Mouse (Mus musculus): ENCODE measurements at regions not wholly inside any gene's neighbourhood (a gene's known extent, or its start where the extent isn't known, plus 50 kb on each side); places are given as distances from the start of the nearest gene placed in this dataset.

- TF ChIP-seq CTCF (IDR thresholded peaks at IDR 0.05; ENCODE audit: borderline replicate concordance, insufficient read depth, low read depth, low read length) (no peak), POLR2A (IDR thresholded peaks at IDR 0.05; ENCODE audit: borderline replicate concordance, insufficient read depth, low read length) (no peak)
- H3K27ac ChIP-seq (ENCODE audit: insufficient read depth, low read length) = no peak overlapping the region
- no peak for DNase-seq
- 92% methylated on average over 4 of the region's 4 CpGs for WGBS
- H3K4me3 ChIP-seq (replicated peaks; ENCODE audit: insufficient read depth, low read depth, low read length) = no peak overlapping the region
- H3K4me1 ChIP-seq (ENCODE audit: control insufficient read depth, insufficient read depth, low read length) = no peaks in the 10 kb centered on the region
- H3K27me3 ChIP-seq (ENCODE audit: control insufficient read depth, insufficient read depth, low read length) = no peaks in the 10 kb centered on the region
Measured at GRCm38 (mm10) chr8:103403826-103404225, 618.4 kb upstream of the Cdh11 start.

GRCm38 (mm10) chr8:103405787-103406186, 620.3 kb upstream of the Cdh11 start:
- no peaks in the 10 kb centered on the region for H3K27me3 ChIP-seq (ENCODE audit: control insufficient read depth, insufficient read depth, low read length)
- DNase-seq = no peak
- TF ChIP-seq CTCF (IDR thresholded peaks at IDR 0.05; ENCODE audit: borderline replicate concordance, insufficient read depth, low read depth, low read length) = no peak
- H3K27ac ChIP-seq (ENCODE audit: insufficient read depth, low read length) = no peak overlapping the region
- no peak overlapping the region for H3K4me3 ChIP-seq (replicated peaks; ENCODE audit: insufficient read depth, low read depth, low read length)
- WGBS = 82% methylated on average over 12 of the region's 12 CpGs
- no peaks in the 10 kb centered on the region for H3K4me1 ChIP-seq (ENCODE audit: control insufficient read depth, insufficient read depth, low read length)

GRCm38 (mm10) chr8:103406921-103407320, 621.5 kb upstream of the Cdh11 start:
- 82% methylated on average over 2 of the region's 2 CpGs for WGBS
- Histone ChIP-seq H3K27ac (ENCODE audit: insufficient read depth, low read length) (no peak overlapping the region), H3K27me3 (ENCODE audit: control insufficient read depth, insufficient read depth, low read length) (no peaks in the 10 kb centered on the region), H3K4me3 (replicated peaks; ENCODE audit: insufficient read depth, low read depth, low read length) (no peak overlapping the region), H3K4me1 (ENCODE audit: control insufficient read depth, insufficient read depth, low read length) (no peaks in the 10 kb centered on the region)
- no peak for DNase-seq
- no peak for TF ChIP-seq CTCF (IDR thresholded peaks at IDR 0.05; ENCODE audit: borderline replicate concordance, insufficient read depth, low read depth, low read length)
- no peak for TF ChIP-seq POLR2A (IDR thresholded peaks at IDR 0.05; ENCODE audit: borderline replicate concordance, insufficient read depth, low read length)

DNA sequence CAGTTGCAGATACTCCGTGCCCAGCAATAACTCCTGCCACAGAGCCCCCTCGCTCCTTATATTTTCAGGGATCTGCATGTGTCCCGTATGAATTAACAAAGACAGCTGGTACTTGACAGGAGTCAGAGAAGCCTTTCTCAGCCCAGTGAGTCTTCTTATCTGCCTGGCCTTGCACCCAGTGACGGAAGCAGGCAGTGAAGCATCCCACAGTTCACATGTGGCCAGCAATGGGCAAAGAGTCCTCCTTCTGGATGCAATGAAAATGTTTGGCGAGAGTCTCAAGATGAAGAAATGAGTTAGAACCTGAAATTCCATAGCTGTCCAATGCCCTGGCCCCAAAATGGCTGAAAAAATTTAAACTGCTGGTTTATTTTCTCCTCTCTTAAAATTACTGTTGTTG, 622.2 kb upstream of the Cdh11 start:
- H3K27ac ChIP-seq (ENCODE audit: insufficient read depth, low read length) = no peak overlapping the region
- no peaks in the 10 kb centered on the region for H3K4me1 ChIP-seq (ENCODE audit: control insufficient read depth, insufficient read depth, low read length)
- no peak for DNase-seq
- no peak overlapping the region for H3K4me3 ChIP-seq (replicated peaks; ENCODE audit: insufficient read depth, low read depth, low read length)
- no peak for TF ChIP-seq CTCF (IDR thresholded peaks at IDR 0.05; ENCODE audit: borderline replicate concordance, insufficient read depth, low read depth, low read length)
- WGBS = 47% methylated on average over 5 of the region's 5 CpGs
- H3K27me3 ChIP-seq (ENCODE audit: control insufficient read depth, insufficient read depth, low read length) = no peaks in the 10 kb centered on the region

DNA sequence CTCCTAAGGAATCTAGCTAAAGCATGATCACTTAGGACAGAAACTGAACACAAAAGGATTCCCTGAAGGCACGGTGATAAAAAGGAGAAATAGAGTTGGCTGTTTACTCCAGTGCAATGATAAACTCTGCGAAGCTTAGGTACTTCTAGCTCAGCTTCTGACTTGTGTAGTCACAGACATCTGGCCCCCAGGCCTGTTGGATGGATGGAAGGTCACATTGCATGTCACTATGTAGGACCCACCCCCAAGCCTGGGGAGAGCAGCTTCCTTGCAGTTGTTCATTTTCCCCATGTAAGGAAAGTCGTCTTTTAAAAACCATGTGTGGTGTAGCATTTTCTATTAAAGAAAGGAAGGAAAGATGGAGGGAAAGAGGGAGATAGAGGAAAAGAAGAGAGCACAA, 623.0 kb upstream of the Cdh11 start:
- no peak for DNase-seq
- TF ChIP-seq POLR2A (IDR thresholded peaks at IDR 0.05; ENCODE audit: borderline replicate concordance, insufficient read depth, low read length) (no peak), CTCF (IDR thresholded peaks at IDR 0.05; ENCODE audit: borderline replicate concordance, insufficient read depth, low read depth, low read length) (no peak)
- 92% methylated on average over 3 of the region's 3 CpGs for WGBS
- Histone ChIP-seq H3K27me3 (ENCODE audit: control insufficient read depth, insufficient read depth, low read length) (no peaks in the 10 kb centered on the region), H3K27ac (ENCODE audit: insufficient read depth, low read length) (no peak overlapping the region), H3K4me1 (ENCODE audit: control insufficient read depth, insufficient read depth, low read length) (no peaks in the 10 kb centered on the region), H3K4me3 (replicated peaks; ENCODE audit: insufficient read depth, low read depth, low read length) (no peak overlapping the region)

DNA sequence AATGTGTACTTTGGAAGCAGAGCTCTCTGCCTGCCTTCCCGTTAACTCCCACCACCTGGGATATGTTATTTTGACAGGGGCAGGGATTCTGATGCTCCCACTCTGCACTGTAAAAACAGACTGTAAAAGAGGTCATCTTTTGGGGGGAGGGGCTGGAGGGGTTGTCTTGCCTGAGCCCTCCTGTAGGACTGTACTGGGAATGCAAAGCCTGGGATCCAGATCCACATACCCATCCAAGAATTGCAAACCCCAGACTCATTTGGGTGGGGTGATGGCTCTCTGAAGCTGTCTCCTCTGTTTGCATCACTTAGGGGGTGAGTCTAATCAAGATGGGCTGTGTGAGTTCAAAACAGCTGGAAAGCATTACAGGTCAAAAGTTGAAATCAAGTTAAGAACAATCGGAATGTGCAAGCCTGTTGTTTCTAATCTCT, 623.7 kb upstream of the Cdh11 start:
- no peak for TF ChIP-seq POLR2A (IDR thresholded peaks at IDR 0.05; ENCODE audit: borderline replicate concordance, insufficient read depth, low read length)
- Histone ChIP-seq H3K4me1 (ENCODE audit: control insufficient read depth, insufficient read depth, low read length) (no peaks in the 10 kb centered on the region), H3K27ac (ENCODE audit: insufficient read depth, low read length) (no peak overlapping the region), H3K27me3 (ENCODE audit: control insufficient read depth, insufficient read depth, low read length) (no peaks in the 10 kb centered on the region), H3K4me3 (replicated peaks; ENCODE audit: insufficient read depth, low read depth, low read length) (no peak overlapping the region)
- DNase-seq = no peak
- 92% methylated on average over 2 of the region's 2 CpGs for WGBS

DNA sequence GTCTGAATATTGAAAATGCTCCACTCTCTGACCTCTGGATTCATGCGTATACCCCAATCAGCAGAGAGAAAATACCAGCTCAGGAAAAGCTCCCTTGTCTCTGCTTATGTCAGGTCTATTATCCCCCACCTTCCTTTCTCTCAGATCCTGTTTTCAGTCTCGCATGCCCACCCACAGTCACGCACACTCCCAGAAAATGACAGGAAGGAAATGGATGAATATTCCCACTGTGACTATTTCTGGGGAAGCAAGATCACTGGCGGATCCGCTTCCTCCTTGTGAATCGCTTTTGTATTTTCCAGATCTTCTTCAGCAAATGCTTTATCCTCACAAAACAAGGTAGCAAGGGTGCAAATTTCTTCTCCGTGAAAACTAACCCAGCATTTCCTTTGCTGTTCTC, 627.3 kb upstream of the Cdh11 start:
- TF ChIP-seq CTCF (IDR thresholded peaks at IDR 0.05; ENCODE audit: borderline replicate concordance, insufficient read depth, low read depth, low read length) (no peak), POLR2A (IDR thresholded peaks at IDR 0.05; ENCODE audit: borderline replicate concordance, insufficient read depth, low read length) (no peak)
- Histone ChIP-seq H3K4me3 (replicated peaks; ENCODE audit: insufficient read depth, low read depth, low read length) (no peak overlapping the region), H3K27me3 (ENCODE audit: control insufficient read depth, insufficient read depth, low read length) (no peaks in the 10 kb centered on the region), H3K27ac (ENCODE audit: insufficient read depth, low read length) (no peak overlapping the region), H3K4me1 (ENCODE audit: control insufficient read depth, insufficient read depth, low read length) (no peaks in the 10 kb centered on the region)
- 86% methylated on average over 7 of the region's 7 CpGs for WGBS
- DNase-seq = no peak

DNA sequence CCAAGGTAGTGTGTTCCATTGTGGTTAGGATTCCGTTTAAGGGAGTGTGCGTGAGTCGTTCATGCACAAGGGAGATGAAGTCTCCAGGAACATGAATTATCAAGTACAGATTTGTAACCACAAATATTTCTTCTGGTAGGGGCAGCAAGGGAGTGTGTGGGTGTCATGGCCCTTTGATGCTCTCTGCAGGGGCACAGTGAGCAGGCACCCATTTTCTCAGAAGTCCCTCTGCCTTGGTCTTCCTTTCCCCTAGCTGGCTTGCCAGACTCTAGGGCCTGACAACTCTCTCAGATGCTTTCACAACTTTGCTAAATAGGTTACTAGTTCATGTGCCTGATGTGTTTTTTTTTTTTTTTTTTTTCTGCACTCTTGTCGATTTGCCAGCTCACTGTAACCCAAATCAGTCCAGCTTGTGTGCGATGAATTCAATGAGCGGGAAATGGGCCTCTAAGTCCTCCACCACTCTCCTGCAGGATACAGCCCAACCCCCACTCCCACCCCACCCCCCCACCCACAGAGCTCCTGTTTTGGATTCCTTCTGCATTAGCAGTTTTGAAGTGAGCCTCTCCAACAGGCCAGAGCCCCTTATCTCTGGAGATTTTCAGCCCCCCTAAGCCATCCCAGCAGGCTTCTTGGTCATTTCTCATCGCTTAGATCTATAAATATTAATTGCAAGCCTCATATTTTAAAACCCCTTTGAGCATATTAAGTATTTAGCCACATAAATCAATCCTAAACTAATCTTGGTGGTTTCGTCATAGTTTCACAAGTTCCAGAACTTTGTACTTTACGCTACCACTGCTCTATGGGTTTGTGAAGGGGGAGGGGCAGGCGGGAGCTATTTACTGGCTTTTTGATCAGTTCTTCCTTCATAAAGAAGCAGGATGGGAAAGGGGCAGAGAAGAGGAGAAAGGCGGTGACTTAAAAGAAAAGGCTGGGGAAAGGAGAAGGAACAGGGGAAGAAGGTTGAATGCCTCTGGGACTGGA, 628.4 kb upstream of the Cdh11 start:
- WGBS = 68% methylated on average over 11 of the region's 11 CpGs
- no peak overlapping the region for H3K27ac ChIP-seq (ENCODE audit: insufficient read depth, low read length)
- TF ChIP-seq CTCF (IDR thresholded peaks at IDR 0.05; ENCODE audit: borderline replicate concordance, insufficient read depth, low read depth, low read length) = no peak
- TF ChIP-seq POLR2A (IDR thresholded peaks at IDR 0.05; ENCODE audit: borderline replicate concordance, insufficient read depth, low read length) = no peak
- no peak for DNase-seq
- no peaks in the 10 kb centered on the region for H3K4me1 ChIP-seq (ENCODE audit: control insufficient read depth, insufficient read depth, low read length)
- no peak overlapping the region for H3K4me3 ChIP-seq (replicated peaks; ENCODE audit: insufficient read depth, low read depth, low read length)
- H3K27me3 ChIP-seq (ENCODE audit: control insufficient read depth, insufficient read depth, low read length) = no peaks in the 10 kb centered on the region
